ENCODE assay signal across 30 mouse cellular contexts in the genomic region with DNA sequence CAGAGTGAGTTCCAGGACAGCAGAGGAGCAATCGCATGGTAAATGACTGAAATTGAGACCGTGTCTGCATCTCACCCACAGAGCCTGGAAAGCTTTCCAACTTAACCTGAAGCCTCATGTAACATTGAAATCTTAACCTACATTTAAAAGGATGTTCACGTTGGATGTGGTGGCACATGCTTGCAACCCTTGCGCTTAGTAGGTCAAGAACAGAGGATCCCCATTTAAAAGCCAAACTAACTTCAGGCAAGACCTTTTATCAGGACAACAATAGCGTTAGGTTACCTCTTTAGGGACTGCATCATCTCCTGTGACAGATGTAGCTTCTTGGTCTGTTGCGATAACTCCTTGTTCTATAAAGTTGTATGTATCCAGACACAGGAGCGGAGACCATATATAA. TPM values are rescaled to one million over a fixed set of nuclear protein-coding genes. Genes with fewer than 3 reads are reported as not detected.
"Had no signal": no experiment of that assay in that cellular context is flagged by ENCODE, and none has a peak within 500 bp of the region (broad histone marks: within the 10 kb centered on the region; RNA-seq: fewer than 3 reads in every experiment).

No protein-coding gene starts in this region.

- DNase-seq: left cerebral cortex, postnatal 4 days; liver; liver, embryonic 13.5 days; liver, postnatal 0 days; lung, adult 18-20 months; lung, embryonic 14.5 days; lung, postnatal 10 days; lung, postnatal 14 days; lung, postnatal 36 days; lung, postnatal 4 days; midbrain, embryonic 14.5 days had no signal

- H3K27ac ChIP-seq: left cerebral cortex, adult 2 months; limb, embryonic 10.5 days; limb, embryonic 12.5 days; limb, embryonic 13.5 days; limb, embryonic 15.5 days; liver, embryonic 12.5 days; liver, embryonic 13.5 days; liver, embryonic 14.5 days; liver, embryonic 15.5 days; lung, embryonic 15.5 days; macrophage; midbrain, embryonic 10.5 days; midbrain, embryonic 12.5 days; midbrain, embryonic 13.5 days; midbrain, embryonic 15.5 days had no signal

- H3K27me3 ChIP-seq: limb, embryonic 12.5 days; limb, embryonic 13.5 days; limb, embryonic 15.5 days; liver, embryonic 12.5 days; liver, embryonic 13.5 days; liver, embryonic 15.5 days; lung, embryonic 15.5 days; megakaryocyte, embryonic 14.5 days; midbrain, embryonic 12.5 days; midbrain, embryonic 13.5 days; midbrain, embryonic 15.5 days had no signal

- H3K4me3 ChIP-seq: left cerebral cortex, adult 2 months; limb, embryonic 10.5 days; limb, embryonic 12.5 days; limb, embryonic 13.5 days; limb, embryonic 15.5 days; liver, embryonic 12.5 days; liver, embryonic 13.5 days; liver, embryonic 15.5 days; lung, embryonic 15.5 days; megakaryocyte, embryonic 14.5 days; midbrain, embryonic 10.5 days; midbrain, embryonic 12.5 days; midbrain, embryonic 13.5 days; midbrain, embryonic 15.5 days; myocyte had no signal

- H3K4me2 ChIP-seq: limb, embryonic 12.5 days; limb, embryonic 13.5 days; limb, embryonic 15.5 days; liver, embryonic 11.5 days; liver, embryonic 12.5 days; liver, embryonic 13.5 days; liver, embryonic 15.5 days; lung, embryonic 14.5 days; lung, embryonic 15.5 days; midbrain, embryonic 11.5 days; midbrain, embryonic 12.5 days; midbrain, embryonic 13.5 days; midbrain, embryonic 15.5 days had no signal

- H3K4me1 ChIP-seq: limb, embryonic 10.5 days; limb, embryonic 12.5 days; limb, embryonic 13.5 days; limb, embryonic 15.5 days; midbrain, embryonic 10.5 days; midbrain, embryonic 12.5 days; midbrain, embryonic 13.5 days; midbrain, embryonic 15.5 days had no signal

- H3K9me3 ChIP-seq: limb, embryonic 10.5 days; limb, embryonic 12.5 days; limb, embryonic 13.5 days; limb, embryonic 15.5 days; liver, embryonic 12.5 days; liver, embryonic 13.5 days; liver, embryonic 15.5 days; lung, embryonic 15.5 days; megakaryocyte, embryonic 14.5 days; midbrain, embryonic 10.5 days; midbrain, embryonic 12.5 days; midbrain, embryonic 13.5 days; midbrain, embryonic 15.5 days had no signal

- H3K9ac ChIP-seq: limb, embryonic 12.5 days; limb, embryonic 13.5 days; limb, embryonic 15.5 days; liver, embryonic 12.5 days; liver, embryonic 13.5 days; liver, embryonic 14.5 days; liver, embryonic 15.5 days; liver, postnatal 0 days; lung, embryonic 14.5 days; lung, embryonic 15.5 days; midbrain, embryonic 12.5 days; midbrain, embryonic 13.5 days; midbrain, embryonic 15.5 days had no signal

RNA-seq across cellular contexts. Expression of gene Mlkl, which starts 47.4 kb away (rescaled TPM):
- total RNA-seq: midbrain, postnatal 0 days had no signal
